Mouse (Mus musculus): ENCODE data around the gene Zfp46.

The Zfp46 gene

DNA sequence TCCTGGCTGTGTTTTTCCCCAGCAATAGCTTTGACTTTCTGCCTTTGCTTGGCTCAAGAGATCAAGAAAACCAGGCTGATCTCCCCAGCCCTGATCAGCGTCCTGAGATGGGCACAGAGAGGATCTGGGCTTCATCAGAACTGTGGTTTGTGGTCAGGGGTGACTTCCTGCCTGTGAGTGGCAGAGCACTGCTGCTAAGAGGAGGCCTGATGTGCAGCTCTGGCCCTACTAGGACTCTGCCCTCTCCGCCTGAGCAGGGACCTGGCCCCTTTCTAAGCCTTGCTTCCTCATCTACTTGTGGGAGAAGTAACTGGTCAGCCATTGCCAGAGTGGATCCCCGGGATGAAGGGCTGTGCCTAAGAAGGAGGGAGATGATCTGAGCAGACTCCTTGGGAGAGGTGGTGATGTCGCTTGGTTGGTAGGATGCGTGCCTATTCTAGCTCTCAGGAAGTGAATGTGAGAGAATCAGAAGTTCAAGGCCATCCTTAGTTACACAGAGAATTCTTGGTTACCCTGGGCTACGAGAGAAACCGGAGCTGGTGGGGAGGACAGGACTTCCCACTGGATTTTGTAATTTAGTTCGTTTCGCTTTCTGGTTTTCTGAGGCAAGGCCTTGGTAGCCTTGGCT lies 17.7 kb upstream of the Zfp46 start:
- no peak for DNase-seq (ENCODE audit: low read depth, low spot score)

DNA sequence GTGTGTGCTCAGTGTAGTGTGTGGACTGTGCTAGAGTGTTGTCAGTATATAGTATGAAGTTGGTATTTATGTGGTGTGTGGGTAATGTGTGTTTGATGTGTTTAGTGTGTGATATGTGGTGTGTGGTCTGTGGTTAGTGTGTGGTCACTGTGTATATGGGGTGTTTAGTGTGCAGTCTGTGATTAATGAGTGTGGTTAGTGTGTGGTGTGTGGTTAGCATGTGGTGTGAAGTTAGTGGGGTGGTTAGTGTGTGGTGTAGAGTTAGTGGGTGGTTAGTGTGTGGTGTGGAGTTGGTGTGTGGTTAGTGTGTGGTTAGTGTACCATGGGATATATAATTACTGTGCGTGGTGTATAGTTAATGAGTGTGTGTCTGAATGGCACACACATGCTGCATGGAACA lies 15.6 kb upstream of the Zfp46 start:
- DNase-seq (ENCODE audit: low read depth, low spot score): no peak

DNA sequence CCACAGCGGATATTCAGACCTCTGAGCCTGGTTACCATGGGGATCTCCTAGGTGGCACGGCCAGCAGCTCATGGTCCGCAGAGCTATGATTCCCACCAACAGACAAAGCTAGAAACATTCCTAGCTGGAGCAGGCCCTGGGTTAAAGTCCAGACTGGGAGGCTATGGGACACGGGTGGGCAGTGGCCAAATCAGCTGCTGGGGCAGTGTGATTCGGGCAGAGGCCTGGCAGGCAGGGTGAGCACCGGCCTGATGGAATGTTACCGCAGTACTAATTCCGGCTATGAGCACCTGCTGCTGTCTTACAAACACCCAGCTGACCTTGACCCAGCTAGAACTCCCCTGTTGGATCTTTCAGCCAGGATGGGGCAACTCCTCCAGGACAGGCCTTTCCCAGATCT lies 13.8 kb upstream of the Zfp46 start:
- no peak for DNase-seq (ENCODE audit: low read depth, low spot score)

DNA sequence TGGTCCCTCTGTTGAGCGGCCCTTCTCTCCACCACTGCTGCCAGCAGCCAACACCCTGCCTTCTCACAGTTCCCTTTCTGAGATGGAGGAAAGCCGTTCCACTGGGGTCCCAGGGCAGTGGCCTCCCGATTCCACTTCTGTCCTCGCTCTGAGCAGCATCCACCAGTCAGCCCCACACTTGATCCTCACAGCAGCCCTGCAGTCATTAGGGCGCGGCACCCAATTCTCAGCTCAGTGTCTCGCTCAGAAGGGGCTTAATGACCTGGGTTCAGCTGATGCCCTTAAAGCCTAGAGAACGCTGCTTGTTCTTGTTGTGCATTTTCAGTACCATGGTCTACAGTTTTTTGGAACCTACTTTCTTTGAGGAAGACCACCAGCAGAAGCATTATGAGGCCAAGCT lies 3.4 kb upstream of the Zfp46 start:
- no peak for DNase-seq (ENCODE audit: low read depth, low spot score)

DNA sequence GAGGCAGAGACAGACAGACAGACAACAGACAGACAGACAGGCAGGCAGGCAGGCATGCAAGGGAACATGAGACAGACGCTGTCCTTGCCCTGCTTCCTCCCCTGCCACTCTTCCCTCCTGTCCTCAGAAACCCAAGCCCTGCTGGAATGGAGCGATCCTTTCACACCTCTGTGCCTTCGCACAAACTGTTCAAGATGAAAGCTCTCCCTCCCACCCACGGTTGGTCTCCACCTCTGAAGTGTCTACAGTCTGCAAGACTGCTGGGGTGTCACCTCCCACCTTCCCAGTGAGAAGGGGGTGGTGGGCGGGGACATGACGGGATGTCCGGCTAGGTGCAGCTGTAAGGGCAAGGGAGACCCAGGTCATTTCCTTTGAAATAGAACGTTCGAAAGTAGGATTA lies 2.9 kb upstream of the Zfp46 start:
- peak; percentile 68 for DNase-seq (ENCODE audit: low read depth, low spot score)

DNA sequence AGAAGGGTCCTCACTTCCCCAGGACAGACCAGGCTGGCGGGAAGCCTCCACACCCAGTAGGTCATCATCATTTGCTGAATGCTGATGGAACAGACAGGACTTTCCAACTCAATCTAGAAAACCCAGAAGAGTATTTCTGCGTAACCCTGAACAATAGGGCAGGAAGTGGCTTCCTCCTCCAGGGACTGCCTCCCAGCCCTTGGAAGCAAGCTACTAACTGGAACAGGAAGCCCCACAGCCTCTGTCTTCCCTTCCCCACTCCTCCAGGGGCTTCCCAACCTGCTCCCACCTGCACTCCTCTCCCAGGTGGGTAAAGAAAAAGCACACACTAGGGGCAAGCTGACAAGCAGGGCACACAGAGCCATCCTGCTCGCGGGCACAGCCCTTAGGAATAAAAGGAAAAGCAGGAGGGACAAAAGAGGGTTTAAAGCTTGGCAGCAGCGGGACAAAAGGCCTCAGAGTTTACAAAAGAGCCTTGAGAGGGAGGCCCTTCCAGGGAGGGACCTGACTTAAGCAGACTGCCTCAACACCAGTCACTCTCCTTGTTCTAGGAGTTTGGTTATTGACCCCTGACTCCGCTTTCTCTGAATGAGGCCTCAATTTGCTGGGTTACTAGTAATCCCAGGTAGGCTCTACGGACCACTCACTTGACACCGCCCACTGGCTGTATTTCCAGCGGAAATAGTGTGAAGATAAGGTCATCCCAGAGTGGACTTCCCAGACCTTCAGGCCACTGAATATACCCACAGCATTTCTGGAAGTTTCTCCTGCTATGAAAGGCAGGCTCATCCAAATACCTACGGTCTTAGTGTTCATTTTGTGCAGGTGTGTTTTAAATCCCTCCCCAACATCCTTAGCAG lies 1.6 kb upstream of the Zfp46 start:
- no peak for DNase-seq (ENCODE audit: low read depth, low spot score)

DNA sequence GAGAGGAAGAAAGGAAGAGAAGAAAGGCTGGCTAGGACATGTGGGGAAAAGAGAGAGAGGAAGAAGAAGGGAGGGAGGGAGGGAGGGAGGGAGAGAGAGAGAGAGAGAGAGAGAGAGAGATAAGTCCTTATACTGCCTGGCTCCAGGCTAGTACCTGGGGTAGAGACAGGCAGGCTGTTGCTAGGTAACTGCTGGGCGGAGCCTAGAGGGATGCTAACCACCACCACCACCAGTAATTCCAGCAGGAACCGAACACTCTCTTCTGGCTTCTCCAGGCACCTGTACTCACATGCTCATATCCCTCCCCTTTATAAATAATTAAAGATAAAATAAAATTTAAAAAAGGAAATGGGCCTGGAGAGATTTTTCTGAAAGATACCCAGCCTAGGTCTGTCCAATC lies 700 bp upstream of the Zfp46 start:
- DNase-seq (ENCODE audit: low read depth, low spot score): no peak

DNA sequence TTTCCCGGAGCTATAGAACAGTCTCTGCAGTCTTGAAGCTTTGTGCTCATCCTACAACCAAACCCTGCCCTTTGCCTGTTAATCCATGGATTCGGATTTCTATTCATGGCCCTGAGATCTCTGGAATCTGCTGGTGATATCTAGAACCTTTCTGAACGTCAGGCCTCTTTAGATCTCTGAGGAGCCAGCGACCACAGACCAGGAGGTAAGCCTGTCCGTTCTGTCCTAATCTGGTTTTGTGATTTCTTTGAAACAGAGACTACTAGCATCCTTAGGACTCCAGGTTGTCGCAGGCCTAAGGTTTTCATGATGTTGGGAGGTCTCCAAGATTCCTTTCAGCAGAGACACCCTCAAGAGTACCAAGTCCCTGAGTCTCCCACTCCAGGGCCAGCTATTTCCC lies 408 bp downstream of the Zfp46 start:
- DNase-seq (ENCODE audit: low read depth, low spot score): no peak

DNA sequence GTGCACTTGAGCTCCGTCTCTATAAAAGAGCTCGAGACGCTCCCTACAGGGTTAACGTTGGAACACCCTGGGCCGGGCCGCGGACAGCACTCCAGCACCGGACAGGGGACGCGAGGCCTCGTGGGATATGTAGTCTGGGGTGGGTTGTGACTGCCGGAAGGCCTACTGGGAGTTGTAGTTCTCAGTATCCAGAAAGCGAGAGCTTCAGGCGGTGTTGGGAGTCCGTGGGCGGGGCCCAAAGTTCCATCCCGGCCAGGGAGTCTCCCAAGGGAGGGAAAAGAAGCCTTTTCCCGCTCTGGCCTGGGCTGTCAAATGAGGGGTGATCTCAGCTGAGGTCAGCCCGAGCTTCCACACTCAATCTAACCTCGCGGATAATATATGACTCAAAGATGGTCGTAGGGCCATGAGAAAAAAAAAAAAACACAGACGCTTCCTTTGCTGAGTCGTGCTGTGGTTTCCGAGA lies 896 bp downstream of the Zfp46 start:
- DNase-seq (ENCODE audit: low read depth, low spot score): peak; percentile 96

DNA sequence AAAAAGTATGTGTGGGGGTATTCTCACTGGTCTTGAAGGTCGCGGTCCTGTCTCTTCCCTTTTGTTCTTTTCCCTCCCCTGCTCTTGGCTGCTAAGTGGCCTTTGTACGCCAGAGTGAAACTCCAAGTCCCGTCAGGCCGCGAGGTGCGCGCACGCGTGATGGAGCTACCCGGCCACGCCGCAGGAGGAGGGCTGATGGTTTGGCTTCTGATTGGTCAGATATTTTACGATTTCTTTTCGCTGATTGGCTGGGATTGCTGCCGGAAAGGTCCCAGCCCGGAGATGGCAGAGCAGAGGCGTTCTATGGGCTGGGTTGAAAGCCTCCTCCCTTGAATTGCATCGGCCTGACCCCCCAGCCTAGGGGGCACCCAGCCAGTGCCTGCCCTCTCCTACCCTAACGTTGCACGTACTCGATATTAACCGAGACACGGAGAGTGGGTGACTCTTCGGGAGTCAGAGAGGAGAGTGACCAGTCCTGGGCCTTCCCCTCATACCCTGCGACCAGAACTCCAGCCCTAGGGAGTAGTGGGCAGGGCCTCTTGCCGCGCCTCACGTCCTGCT lies 1.4 kb downstream of the Zfp46 start:
- DNase-seq (ENCODE audit: low read depth, low spot score): peak; percentile 96

DNA sequence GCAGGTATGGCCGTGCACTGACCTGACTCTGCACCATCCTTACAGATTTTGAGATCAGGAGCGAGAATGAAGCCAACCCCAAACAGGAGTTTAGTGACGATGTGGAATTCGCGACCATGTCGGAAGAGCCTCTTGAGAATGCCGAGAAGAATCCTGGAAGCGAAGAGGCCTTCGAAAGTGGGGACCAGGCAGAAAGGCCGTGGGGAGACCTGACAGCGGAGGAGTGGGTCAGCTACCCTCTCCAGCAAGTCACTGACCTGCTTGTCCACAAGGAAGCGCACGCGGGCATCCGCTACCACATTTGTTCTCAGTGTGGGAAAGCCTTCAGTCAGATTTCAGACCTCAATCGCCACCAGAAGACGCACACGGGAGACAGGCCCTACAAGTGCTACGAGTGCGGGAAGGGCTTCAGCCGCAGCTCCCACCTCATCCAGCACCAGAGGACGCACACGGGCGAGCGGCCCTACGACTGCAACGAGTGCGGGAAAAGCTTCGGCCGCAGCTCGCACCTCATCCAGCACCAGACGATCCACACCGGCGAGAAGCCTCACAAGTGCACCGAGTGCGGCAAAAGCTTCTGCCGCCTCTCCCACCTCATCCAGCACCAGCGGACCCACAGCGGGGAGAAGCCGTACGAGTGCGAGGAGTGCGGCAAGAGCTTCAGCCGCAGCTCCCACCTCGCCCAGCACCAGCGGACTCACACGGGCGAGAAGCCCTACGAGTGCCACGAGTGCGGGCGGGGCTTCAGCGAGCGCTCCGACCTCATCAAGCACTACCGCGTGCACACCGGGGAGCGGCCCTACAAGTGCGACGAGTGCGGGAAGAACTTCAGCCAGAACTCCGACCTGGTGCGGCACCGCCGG lies 5.7 kb downstream of the Zfp46 start:
- no peak for DNase-seq (ENCODE audit: low read depth, low spot score)

DNA sequence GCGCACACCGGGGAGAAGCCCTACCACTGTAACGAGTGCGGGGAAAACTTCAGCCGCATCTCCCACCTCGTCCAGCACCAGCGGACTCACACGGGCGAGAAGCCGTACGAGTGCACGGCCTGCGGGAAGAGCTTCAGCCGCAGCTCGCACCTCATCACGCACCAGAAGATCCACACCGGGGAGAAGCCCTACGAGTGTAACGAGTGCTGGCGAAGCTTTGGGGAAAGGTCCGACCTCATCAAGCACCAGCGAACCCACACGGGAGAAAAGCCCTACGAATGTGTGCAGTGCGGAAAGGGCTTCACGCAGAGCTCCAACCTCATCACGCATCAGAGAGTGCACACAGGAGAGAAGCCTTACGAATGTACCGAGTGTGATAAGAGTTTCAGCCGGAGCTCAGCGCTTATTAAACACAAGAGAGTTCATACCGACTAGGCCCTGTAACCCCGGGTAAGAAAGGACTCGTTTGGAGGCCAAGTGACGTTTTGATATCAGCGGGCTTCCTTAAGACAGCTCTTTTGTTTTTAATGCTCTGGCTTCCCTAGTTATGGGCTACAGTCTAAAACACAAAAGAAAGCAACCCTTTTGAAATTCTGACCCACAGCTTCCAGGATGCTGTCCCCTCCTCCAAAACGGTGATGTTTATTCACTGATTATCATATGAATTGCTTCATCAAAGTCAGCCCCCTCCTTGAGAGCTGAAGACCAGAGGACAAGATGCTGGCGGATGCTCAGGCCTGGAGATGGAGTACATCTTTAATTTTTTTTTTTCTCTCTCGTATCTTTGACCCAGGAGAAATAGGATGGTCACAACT lies 6.5 kb downstream of the Zfp46 start:
- no peak for DNase-seq (ENCODE audit: low read depth, low spot score)

DNA sequence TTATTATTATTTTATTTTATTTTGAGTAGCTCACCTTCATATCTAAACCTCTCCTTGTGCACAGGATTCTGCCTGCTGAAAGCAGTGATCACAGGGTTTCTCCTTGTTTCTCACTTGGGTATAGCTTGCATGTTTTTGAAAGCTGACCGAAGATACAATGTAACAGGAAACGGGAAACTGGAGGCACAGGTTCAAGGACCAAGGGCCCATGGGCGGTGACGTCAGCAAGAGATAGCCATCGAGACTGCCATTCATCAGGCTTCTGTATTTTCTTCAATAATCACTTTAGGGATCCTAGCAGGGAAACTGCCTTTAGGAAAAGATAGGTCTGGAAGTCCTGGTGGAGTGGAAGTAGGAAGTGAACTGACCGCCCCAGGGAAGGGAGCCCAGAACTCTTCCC lies 7.2 kb downstream of the Zfp46 start:
- no peak for DNase-seq (ENCODE audit: low read depth, low spot score)

DNA sequence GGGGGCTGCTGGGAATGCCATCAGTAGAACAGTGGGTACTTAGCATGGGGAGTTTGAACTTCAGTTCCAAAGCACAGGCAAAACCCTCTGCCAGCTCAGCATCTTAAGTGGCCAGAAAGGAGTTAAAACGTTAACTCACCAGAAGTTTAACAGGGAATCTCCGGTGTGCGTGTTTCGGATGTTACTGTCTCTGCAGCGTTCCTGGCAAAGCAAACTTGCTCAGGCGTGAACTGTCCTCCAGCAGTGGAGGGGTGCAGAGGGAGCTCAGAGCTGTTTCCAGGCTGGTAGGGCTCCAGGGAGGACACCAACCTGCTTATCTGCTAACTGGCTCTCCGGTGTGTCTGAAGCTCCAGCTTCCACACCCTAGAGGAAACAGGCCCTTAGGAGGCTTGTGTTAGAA lies 11.5 kb downstream of the Zfp46 start:
- no peak for DNase-seq (ENCODE audit: low read depth, low spot score)

DNA sequence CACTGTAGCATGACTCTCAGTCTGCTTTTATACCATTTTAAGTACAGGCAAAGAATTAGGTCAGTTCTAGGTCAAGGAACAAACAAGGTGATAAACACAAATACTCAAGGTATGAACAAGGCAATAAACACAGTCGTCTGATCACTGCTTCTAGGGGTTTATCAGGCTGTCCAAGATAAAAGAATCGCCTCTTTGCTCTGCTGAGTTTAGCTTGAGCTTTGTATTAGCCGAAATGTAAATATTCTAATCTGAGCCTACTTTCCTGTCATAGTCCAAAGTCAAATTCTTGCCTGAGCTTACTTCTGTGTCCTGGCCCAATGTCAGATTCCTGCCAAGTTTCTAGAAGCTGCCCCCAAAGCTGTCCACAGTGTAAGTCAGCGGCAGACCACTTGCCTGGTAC lies 18.0 kb downstream of the Zfp46 start:
- no peak for DNase-seq (ENCODE audit: low read depth, low spot score)

DNA sequence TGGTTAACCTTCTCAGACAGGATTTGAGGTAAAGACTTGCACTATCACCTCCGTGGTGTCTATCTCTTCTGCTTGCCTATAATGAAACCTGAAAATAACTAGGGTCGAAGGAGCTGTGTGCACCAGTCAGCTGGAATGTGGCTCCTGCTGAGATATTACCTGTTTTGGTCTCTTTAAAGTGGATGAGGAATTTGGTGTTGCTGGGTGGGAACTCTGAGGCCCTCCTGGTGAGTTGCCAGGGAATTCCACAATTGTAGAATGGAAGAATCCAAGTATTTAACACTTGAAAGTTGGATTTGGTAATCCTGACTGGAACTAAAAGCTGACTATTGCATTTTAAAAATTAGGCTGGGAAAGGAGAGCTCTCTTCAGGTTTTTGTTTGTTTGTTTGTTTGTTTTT lies 19.7 kb downstream of the Zfp46 start:
- no peak for DNase-seq (ENCODE audit: low read depth, low spot score)

DNA sequence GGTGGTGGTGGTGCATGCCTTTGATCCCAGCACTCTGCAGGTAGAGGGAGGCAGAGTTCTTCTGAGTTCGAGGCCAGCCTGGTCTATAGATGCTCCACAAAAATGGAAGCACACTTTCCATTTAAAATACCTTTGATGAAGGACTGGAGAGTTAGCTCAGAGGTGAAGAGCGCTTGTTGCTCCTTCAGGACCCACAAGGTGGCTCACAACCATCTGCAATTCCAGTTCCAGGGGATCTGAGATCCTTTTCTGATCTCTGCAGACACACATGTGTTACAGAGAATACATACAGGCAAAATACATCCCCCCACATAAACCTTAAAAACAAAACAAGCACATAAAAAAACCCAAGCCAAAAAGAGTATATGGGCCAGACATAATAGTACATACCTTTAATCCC lies 23.9 kb downstream of the Zfp46 start:
- no peak for DNase-seq (ENCODE audit: low read depth, low spot score)

DNA sequence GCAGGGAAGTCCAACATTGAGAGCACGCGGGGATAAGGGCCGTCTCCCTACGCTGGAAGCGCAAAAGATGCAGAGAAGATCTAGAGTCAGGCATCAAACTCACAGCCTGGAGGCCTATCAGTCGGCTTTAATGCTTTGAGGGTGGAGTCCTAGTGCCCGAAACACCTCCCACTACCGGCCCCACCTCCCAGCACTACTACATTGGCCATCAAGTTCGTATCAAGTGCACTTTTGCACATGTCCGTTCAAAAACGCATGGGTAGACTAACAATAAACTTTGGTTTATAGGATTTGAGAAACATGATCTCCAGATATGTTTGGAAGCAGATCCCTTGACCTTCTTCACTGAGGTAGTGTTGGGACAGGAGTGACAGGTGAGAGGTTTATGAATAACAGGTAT lies 25.3 kb downstream of the Zfp46 start:
- DNase-seq (ENCODE audit: low read depth, low spot score): peak; percentile 37

DNA sequence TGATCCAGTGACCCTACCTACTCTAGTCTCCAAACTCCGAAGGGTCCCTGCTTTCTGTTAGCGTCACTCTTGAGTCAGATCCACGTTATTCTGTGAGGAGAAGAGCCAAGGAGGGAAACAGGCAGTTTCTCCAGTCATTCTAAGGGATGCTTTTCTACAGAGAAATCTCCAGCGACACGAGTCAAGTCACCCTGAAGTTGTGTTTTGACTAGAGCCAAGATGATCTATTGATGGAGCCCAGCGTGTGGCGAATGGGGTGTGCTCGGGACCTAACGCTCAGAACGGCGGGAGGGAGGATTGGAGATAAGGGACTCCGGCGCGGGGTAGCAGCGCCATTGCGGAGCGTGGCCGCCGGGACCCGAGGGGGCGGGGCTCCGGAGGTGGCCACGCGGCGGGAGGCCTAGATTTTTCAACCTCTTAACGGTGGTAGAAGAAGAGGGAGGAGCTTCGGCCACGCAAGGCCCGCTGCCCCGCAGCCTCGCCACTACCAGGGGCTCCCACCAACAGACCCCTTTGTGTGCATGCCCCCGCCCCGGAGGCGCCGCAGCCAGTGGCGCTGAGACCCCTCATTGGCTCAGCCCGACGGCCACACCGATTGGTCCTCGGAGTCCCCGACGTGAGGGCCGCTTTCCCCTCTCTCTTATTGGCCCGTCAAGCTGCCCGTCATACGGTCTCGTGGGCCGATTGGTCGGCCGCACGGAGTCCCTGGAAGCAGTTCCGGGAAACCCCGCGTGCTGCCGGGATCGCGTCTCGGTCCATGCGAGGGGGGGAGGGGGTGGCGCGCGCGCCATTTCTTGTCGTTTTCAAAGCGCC lies 26.0 kb downstream of the Zfp46 start, which contains the start of gene Hnrnpr:
Hnrnpr (plus strand) TSS at position 714 of the 813 bp plus-strand sequence.
- peak; percentile 98 for DNase-seq (ENCODE audit: low read depth, low spot score)

All from skeletal muscle tissue, adult 2 months (tissue).